ENCODE assay signal across 8 mouse cellular contexts in genomic region chr8:107435962-107436831, GRCm38 (mm10). TPM values are rescaled to one million over a fixed set of nuclear protein-coding genes. Genes with fewer than 3 reads are reported as not detected.
DNase-seq lines count a peak whose midpoint lies in the region; ATAC-seq and TF ChIP-seq lines count a peak whose summit lies in the region.

Wwp2 (plus strand) TSS chr8:107436365.

- H3K4me1 ChIP-seq in hindbrain, embryonic 16.5 days (ENCODE audit: control insufficient read depth, insufficient read depth, low read depth, low read length) = peaks cover 13% of the 10 kb centered on the region

- no peaks in the 10 kb centered on the region for H3K36me3 ChIP-seq in hindbrain, embryonic 16.5 days (ENCODE audit: control insufficient read depth, insufficient read depth, low read length)

- peak within 1 kb of the TSS; percentile 92 for H3K4me3 ChIP-seq in gastrocnemius, adult 2 months
- peak within 1 kb of the TSS; percentile 93 for H3K4me3 ChIP-seq in hindbrain, embryonic 16.5 days (ENCODE audit: low read length)

- no peak for TF ChIP-seq CTCF in gastrocnemius, adult 2 months (IDR thresholded peaks at IDR 0.05)

- ATAC-seq in hindbrain, embryonic 16.5 days = peak; percentile 94

- no peaks in the 10 kb centered on the region for H3K27me3 ChIP-seq in hindbrain, embryonic 16.5 days (replicated peaks; ENCODE audit: control insufficient read depth, insufficient read depth, low read length)

- intact Hi-C loops in gastrocnemius, adult 2 months (cut with DNase I) = no loop called here

- WGBS in hindbrain, embryonic 16.5 days = under 1% methylated on average over 47 of the region's 81 CpGs

- H3K4me2 ChIP-seq in hindbrain, embryonic 16.5 days (ENCODE audit: low read length) = peak within 1 kb of the TSS; percentile 79

- peak within 1 kb of the TSS; percentile 94 for H3K9ac ChIP-seq in hindbrain, embryonic 16.5 days (ENCODE audit: low read depth, low read length)

- DNase-seq in R1 (ENCODE audit: low read depth, low spot score) = peak; percentile 83
- peak; percentile 60 to 77 for DNase-seq in cerebellum, postnatal 4 days (ENCODE audit: low spot score in 2 of 2)
- peak; percentile 87 for DNase-seq in gastrocnemius, adult 2 months
- peak; percentile 62 for DNase-seq in left cerebral cortex, adult 11 months (ENCODE audit: low spot score)
- peak; percentile 84 for DNase-seq in lung, postnatal 36 days
- peak; percentile 79 for DNase-seq in retina, embryonic 14.5 days (ENCODE audit: low spot score)
- DNase-seq in urinary bladder, adult 18-20 months (ENCODE audit: low spot score in 2 of 2) = peak; percentile 64 to 87

- peak within 1 kb of the TSS; percentile 91 for H3K27ac ChIP-seq in gastrocnemius, adult 2 months
- peak within 1 kb of the TSS; percentile 92 for H3K27ac ChIP-seq in hindbrain, embryonic 16.5 days (ENCODE audit: low read depth, low read length)

- H3K9me3 ChIP-seq in hindbrain, embryonic 16.5 days (ENCODE audit: control insufficient read depth, low read length) = no peaks in the 10 kb centered on the region

RNA-seq across cellular contexts. Expression of gene Wwp2, which starts in this region (rescaled TPM):
- 10 to 100 TPM; 15.0 to 16.9 TPM for total RNA-seq in gastrocnemius, adult 2 months (2021)
- 32.6 and 39.5 TPM in 2 replicates for polyA plus RNA-seq in hindbrain, embryonic 16.5 days (2015; fragmentation: Nextera tagmentation; extraction: Ambion mirVana)

Comparison
In these comparisons a context has a peak if more than half of its experiments do, and no peak if none do; other contexts are left out.
1. Peak in every context shown above with its lines: DNase-seq, ATAC-seq, H3K4me3 ChIP-seq and H3K27ac ChIP-seq.